Mouse (Mus musculus) embryonic facial prominence, embryonic 12.5 days (tissue): ENCODE measurements at regions not wholly inside any gene's neighbourhood (a gene's known extent, or its start where the extent isn't known, plus 50 kb on each side); places are given as distances from the start of the nearest gene placed in this dataset.
A peak's percentile ranks its signal among the peaks of the same experiment; 100 is the strongest.

Source experiments
- ATAC-seq: fragments of 200-750 bp; cut with Nextera tagmentation; 2 replicates; pipeline ENCODE4 v1.8.0; 2017; ENCODE audit not compliant: insufficient number of reproducible peaks, insufficient read depth, low FRiP score, low TSS enrichment
- H3K27ac ChIP-seq: fragments of 300-500 bp; sonication (generic); 2 replicates; pipeline ENCODE4 v1.5.1; 2016; ENCODE audit warnings: mild to moderate bottlenecking
- H3K27me3 ChIP-seq: fragments of 300-500 bp; sonication (generic); 2 replicates; pipeline ENCODE4 v1.6.1; 2016; ENCODE audit warnings: mild to moderate bottlenecking, moderate library complexity
- H3K36me3 ChIP-seq: fragments of 300-500 bp; sonication (generic); 2 replicates; pipeline ENCODE4 v1.6.1; 2016; ENCODE audit warnings: mild to moderate bottlenecking
- H3K4me1 ChIP-seq: fragments of 300-500 bp; sonication (generic); 2 replicates; pipeline ENCODE4 v1.6.1; 2016
- H3K4me2 ChIP-seq: fragments of 300-500 bp; sonication (generic); replicated peaks from 2 replicates; pipeline ENCODE4 v1.6.1; 2016; ENCODE audit warnings: mild to moderate bottlenecking, moderate library complexity
- H3K4me3 ChIP-seq: fragments of 300-500 bp; sonication (generic); 2 replicates; pipeline ENCODE4 v1.5.1; 2016; ENCODE audit warnings: mild to moderate bottlenecking
- H3K9ac ChIP-seq: fragments of 300-500 bp; sonication (generic); 2 replicates; pipeline ENCODE4 v1.6.1; 2016; ENCODE audit warnings: mild to moderate bottlenecking, moderate library complexity
- H3K9me3 ChIP-seq: fragments of 300-500 bp; sonication (generic); 2 replicates; pipeline ENCODE4 v1.6.1; 2016; ENCODE audit warnings: mild to moderate bottlenecking, moderate library complexity
- WGBS: fragments of 180-500 bp; shearing (Covaris S2); methylation state at CpG from one replicate; pipeline ENCODE4 v1.1.7; 2016; 5-methylcytosine and 5-hydroxymethylcytosine counted together

GRCm38 (mm10) chr7:58093523-58093922, 562.4 kb upstream of the Atp10a start:
- ATAC-seq = no peak
- Histone ChIP-seq H3K4me2 (no peak overlapping the region), H3K4me1 (no peaks in the 10 kb centered on the region), H3K36me3 (no peaks in the 10 kb centered on the region), H3K4me3 (no peak overlapping the region), H3K9me3 (no peaks in the 10 kb centered on the region), H3K27me3 (no peaks in the 10 kb centered on the region), H3K9ac (no peak overlapping the region), H3K27ac (no peak overlapping the region)
- 77% methylated on average over 3 of the region's 3 CpGs for WGBS

- Histone ChIP-seq H3K9ac (no peak overlapping the region), H3K36me3 (no peaks in the 10 kb centered on the region), H3K4me3 (no peak overlapping the region), H3K27ac (no peak overlapping the region), H3K27me3 (no peaks in the 10 kb centered on the region), H3K4me1 (no peaks in the 10 kb centered on the region), H3K9me3 (no peaks in the 10 kb centered on the region), H3K4me2 (no peak overlapping the region)
- WGBS = 77% methylated on average over 2 of the region's 2 CpGs
- ATAC-seq = no peak
Measured at GRCm38 (mm10) chr7:58078825-58079224, 569.0 kb upstream of the Gabra5 start.

- 74% methylated on average over 1 of the region's 1 CpGs for WGBS
Measured at GRCm38 (mm10) chr7:58032975-58033374, 523.1 kb upstream of the Gabra5 start.

GRCm38 (mm10) chr7:58032111-58032510, 522.3 kb upstream of the Gabra5 start:
- ATAC-seq = no peak
- no peak overlapping the region for H3K9ac ChIP-seq
- WGBS = 88% methylated on average over 1 of the region's 1 CpGs
- H3K36me3 ChIP-seq = no peaks in the 10 kb centered on the region
- H3K9me3 ChIP-seq = no peaks in the 10 kb centered on the region
- H3K4me2 ChIP-seq = no peak overlapping the region
- no peaks in the 10 kb centered on the region for H3K4me1 ChIP-seq
- H3K4me3 ChIP-seq = no peak overlapping the region
- no peaks in the 10 kb centered on the region for H3K27me3 ChIP-seq
- H3K27ac ChIP-seq = no peak overlapping the region

More at GRCm38 (mm10) chr7:58032975-58033374, 523.1 kb upstream of the Gabra5 start:
- H3K9ac ChIP-seq = no peak overlapping the region
- no peaks in the 10 kb centered on the region for H3K27me3 ChIP-seq
- H3K4me2 ChIP-seq = no peak overlapping the region
- no peaks in the 10 kb centered on the region for H3K4me1 ChIP-seq
- no peak overlapping the region for H3K4me3 ChIP-seq
- ATAC-seq = no peak
- H3K36me3 ChIP-seq = no peaks in the 10 kb centered on the region
- no peak overlapping the region for H3K27ac ChIP-seq
- H3K9me3 ChIP-seq = no peaks in the 10 kb centered on the region

GRCm38 (mm10) chr7:57992406-57993223, 482.8 kb upstream of the Gabra5 start:
- Histone ChIP-seq H3K4me2 (no peak overlapping the region), H3K4me1 (no peaks in the 10 kb centered on the region), H3K27ac (no peak overlapping the region), H3K9me3 (no peaks in the 10 kb centered on the region), H3K4me3 (no peak overlapping the region), H3K27me3 (no peaks in the 10 kb centered on the region), H3K9ac (no peak overlapping the region), H3K36me3 (no peaks in the 10 kb centered on the region)
- peak; percentile 56; the same call in 1 of the 2 replicates for ATAC-seq
- 76% methylated on average over 11 of the region's 11 CpGs for WGBS

- ATAC-seq = no peak
- Histone ChIP-seq H3K4me3 (no peak overlapping the region), H3K4me2 (no peak overlapping the region), H3K36me3 (no peaks in the 10 kb centered on the region), H3K9ac (no peak overlapping the region), H3K27ac (no peak overlapping the region), H3K4me1 (no peaks in the 10 kb centered on the region), H3K27me3 (no peaks in the 10 kb centered on the region), H3K9me3 (no peaks in the 10 kb centered on the region)
Measured at GRCm38 (mm10) chr7:57983192-57983591, 473.3 kb upstream of the Gabra5 start.

GRCm38 (mm10) chr7:57966216-57966615, 456.4 kb upstream of the Gabra5 start:
- no peaks in the 10 kb centered on the region for H3K4me1 ChIP-seq
- no peak overlapping the region for H3K4me2 ChIP-seq
- H3K4me3 ChIP-seq = no peak overlapping the region
- no peaks in the 10 kb centered on the region for H3K9me3 ChIP-seq
- H3K36me3 ChIP-seq = no peaks in the 10 kb centered on the region
- H3K9ac ChIP-seq = no peak overlapping the region
- no peak for ATAC-seq
- H3K27ac ChIP-seq = no peak overlapping the region
- H3K27me3 ChIP-seq = no peaks in the 10 kb centered on the region

- Histone ChIP-seq H3K9ac (no peak overlapping the region), H3K27ac (no peak overlapping the region), H3K9me3 (no peaks in the 10 kb centered on the region), H3K4me1 (no peaks in the 10 kb centered on the region), H3K4me2 (no peak overlapping the region), H3K36me3 (no peaks in the 10 kb centered on the region), H3K27me3 (no peaks in the 10 kb centered on the region), H3K4me3 (no peak overlapping the region)
- no peak for ATAC-seq
Measured at GRCm38 (mm10) chr7:57958871-57959270, 449.0 kb upstream of the Gabra5 start.
